ENCODE assay signal across 18 mouse cellular contexts in the genomic region with DNA sequence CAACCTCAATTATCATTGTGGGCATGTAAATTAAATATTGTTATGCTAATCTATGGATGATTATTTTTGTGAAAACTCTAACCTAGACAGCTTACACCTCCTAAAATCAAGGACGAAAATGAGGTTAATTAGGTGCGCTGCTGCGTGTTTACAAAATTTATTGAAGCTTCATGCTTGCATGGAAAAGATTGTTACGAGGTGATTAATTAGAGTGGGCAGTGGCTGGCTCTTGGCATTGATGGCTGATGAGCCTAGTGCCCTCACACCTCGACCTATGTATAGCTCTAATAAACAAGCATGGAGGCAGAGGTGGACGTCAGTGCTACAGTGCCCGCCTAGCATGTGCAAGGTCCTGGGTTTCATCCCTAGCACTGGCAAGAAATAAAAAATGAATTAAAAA.
"Had no signal": no experiment of that assay in that cellular context is flagged by ENCODE, and none has a peak within 500 bp of the region (broad histone marks: within the 10 kb centered on the region; RNA-seq: fewer than 3 reads in every experiment).

No protein-coding gene starts in this region.

- ATAC-seq: midbrain, embryonic 16.5 days had no signal

- H3K4me2 ChIP-seq: lung, embryonic 14.5 days; midbrain, embryonic 12.5 days; neural tube, embryonic 13.5 days; neural tube, embryonic 15.5 days had no signal

- DNase-seq: lung, adult 18-20 months; lung, embryonic 14.5 days; lung, postnatal 10 days; lung, postnatal 4 days; midbrain, embryonic 14.5 days; right cerebral cortex, adult 18-20 months; right cerebral cortex, postnatal 25 days; right cerebral cortex, postnatal 4 days; spleen, adult 18-20 months; thymus, adult 18-20 months; thymus, postnatal 14 days; thymus, postnatal 36 days had no signal

- H3K27ac ChIP-seq: midbrain, embryonic 10.5 days; midbrain, embryonic 12.5 days; neural tube, embryonic 13.5 days; neural tube, embryonic 15.5 days had no signal

- H3K9me3 ChIP-seq: midbrain, embryonic 10.5 days; midbrain, embryonic 12.5 days; neural tube, embryonic 13.5 days; neural tube, embryonic 15.5 days had no signal

- H3K9ac ChIP-seq: lung, embryonic 14.5 days; midbrain, embryonic 12.5 days; neural tube, embryonic 13.5 days; neural tube, embryonic 15.5 days had no signal

- H3K36me3 ChIP-seq: midbrain, embryonic 10.5 days; midbrain, embryonic 12.5 days; neural tube, embryonic 13.5 days; neural tube, embryonic 15.5 days had no signal

- H3K4me3 ChIP-seq: midbrain, embryonic 10.5 days; midbrain, embryonic 12.5 days; myocyte; neural tube, embryonic 13.5 days; neural tube, embryonic 15.5 days had no signal

- H3K27me3 ChIP-seq: midbrain, embryonic 12.5 days; neural tube, embryonic 13.5 days; neural tube, embryonic 15.5 days had no signal

- H3K4me1 ChIP-seq: midbrain, embryonic 10.5 days; midbrain, embryonic 12.5 days; neural tube, embryonic 13.5 days; neural tube, embryonic 15.5 days had no signal
